Mouse (Mus musculus): Measurements from ENCODE around the gene Dohh.

DNA sequence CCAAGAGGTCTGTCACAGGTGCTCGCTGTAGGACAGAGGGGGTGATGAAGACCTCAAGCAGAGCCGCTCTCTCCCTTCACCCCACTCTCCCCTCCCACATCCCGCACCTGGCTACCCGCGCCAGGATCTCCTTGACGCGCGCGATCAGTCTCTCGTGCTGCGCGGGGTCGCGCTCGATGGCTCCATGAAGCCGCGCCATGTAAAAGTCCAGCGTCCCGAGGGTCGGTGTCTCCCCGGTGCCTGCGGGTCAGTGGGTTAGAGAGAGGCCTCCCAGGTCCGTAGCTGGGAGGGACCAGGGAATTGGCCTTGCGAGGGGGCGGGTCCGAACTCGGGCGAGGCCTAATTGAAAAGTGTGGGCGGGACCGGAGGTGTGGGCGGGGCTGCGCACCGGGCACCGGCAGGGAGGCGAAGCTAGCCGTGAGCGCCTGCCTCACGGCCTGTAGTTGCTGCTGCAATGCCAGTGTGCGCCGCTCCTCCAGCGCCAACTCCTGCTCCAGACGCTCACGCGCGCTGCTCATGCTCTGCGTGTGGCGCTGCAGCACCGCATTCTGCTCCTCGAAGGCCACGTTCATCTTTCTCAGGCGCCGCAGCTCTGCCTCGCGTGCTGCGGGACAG is 37.7 kb upstream of the Dohh start:
- no peak for TF ChIP-seq CTCF (IDR thresholded peaks at IDR 0.05; ENCODE audit: low read depth, low read length)
- peak; percentile 72 for TF ChIP-seq POLR2A (IDR thresholded peaks at IDR 0.05; ENCODE audit: insufficient read depth, low read length)
- no peak for TF ChIP-seq EP300 (IDR thresholded peaks at IDR 0.05; ENCODE audit: insufficient read depth, low read depth, low read length)
